Mouse (Mus musculus): ENCODE results near the gene Dmc1. TPM values are rescaled to one million over a fixed set of nuclear protein-coding genes. Genes with fewer than 3 reads are reported as not detected.

Dmc1 gene
- polyA plus RNA-seq, 1 experiment from 2014 or later: 1.7 TPM

DNA sequence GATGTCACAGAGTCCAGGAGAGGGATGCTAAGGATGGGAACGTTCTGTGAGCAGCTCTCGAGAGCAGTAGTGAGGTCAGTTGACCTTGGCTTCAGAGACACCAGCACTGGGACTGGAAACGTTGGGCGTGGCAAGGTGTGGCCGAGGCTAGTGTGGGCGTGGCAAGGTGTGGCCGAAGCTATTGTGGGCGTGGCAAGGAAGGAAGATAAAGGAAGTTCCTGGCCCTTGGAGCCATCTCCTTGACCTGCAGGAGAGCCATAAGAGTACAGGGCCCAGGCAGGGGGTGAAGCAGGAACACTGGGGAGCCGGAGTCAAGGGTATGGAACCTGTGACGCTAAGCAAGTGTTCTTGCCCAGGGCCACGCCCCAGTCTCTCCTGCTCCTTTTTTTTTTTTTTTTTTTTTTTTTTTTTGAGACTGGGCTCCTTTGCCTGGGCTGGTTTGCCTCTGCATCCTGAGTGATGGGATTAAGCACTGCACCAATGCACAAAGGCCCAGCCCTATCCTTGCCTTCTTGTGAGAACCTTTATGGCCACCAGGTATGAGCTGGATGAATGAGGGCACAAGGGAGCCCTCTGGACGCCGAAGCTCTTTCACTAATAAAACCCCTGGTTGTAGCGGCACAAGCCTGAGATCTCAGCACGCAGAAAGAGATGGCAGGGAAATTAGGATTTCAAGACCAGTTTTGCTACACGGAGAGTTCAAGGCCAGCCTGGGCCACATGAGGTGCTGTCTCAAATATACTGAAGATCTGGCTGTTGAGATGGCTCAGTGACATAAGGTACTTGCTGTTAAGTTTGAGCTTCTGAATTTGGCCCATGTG is 85.3 kb downstream of the Dmc1 start:
- Histone ChIP-seq H3K4me2 (replicated peaks; ENCODE audit: low read depth) (no peak overlapping the region), H3K27ac (ENCODE audit: low read depth, low read length) (no peak overlapping the region), H3K9ac (ENCODE audit: low read depth, low read length) (no peak overlapping the region), H3K4me1 (replicated peaks; ENCODE audit: control insufficient read depth, insufficient read depth, low read length) (peaks cover 3% of the 10 kb centered on the region; the same call in 1 of the 2 replicates), H3K27me3 (replicated peaks; ENCODE audit: control insufficient read depth, insufficient read depth, low read length) (peaks cover 14% of the 10 kb centered on the region; the same call in 1 of the 2 replicates), H3K4me3 (ENCODE audit: low read depth, low read length) (no peak overlapping the region), H3K9me3 (ENCODE audit: control insufficient read depth) (no peaks in the 10 kb centered on the region), H3K36me3 (ENCODE audit: control insufficient read depth, insufficient read depth) (peaks cover 14% of the 10 kb centered on the region; the same call in 1 of the 2 replicates)
- ATAC-seq: no peak
- WGBS: 43% methylated on average over 16 of the region's 16 CpGs
- no peak for TF ChIP-seq CTCF (IDR thresholded peaks at IDR 0.05; ENCODE audit: low read depth)

DNA sequence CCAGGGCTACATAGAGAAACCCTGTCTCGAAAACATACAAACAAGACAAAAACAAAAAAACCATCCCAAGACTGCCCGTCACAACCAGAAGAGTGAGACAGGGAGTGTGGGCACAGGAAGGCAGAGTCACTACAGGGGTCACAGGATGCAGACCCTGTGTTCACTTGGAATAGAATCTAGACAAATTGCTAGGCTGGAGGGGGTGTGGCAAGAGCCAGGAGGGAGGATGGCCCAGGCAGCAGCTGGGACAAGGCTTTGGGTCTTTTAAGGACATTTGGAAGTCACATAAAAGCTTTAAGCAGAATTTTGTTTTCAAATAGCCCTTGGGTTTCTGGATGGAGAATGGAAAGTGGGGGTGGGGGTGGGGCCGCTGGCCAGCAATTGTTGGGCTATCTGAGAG is 86.3 kb downstream of the Dmc1 start:
- H3K36me3 ChIP-seq (ENCODE audit: control insufficient read depth, insufficient read depth): peaks cover 9% of the 10 kb centered on the region; the same call in 1 of the 2 replicates
- peaks cover 3% of the 10 kb centered on the region; the same call in 1 of the 2 replicates for H3K4me1 ChIP-seq (replicated peaks; ENCODE audit: control insufficient read depth, insufficient read depth, low read length)
- no peak overlapping the region for H3K27ac ChIP-seq (ENCODE audit: low read depth, low read length)
- no peak for TF ChIP-seq CTCF (IDR thresholded peaks at IDR 0.05; ENCODE audit: low read depth)
- H3K4me2 ChIP-seq (replicated peaks; ENCODE audit: low read depth): no peak overlapping the region
- no peak for ATAC-seq
- WGBS: 82% methylated on average over 3 of the region's 3 CpGs
- no peak overlapping the region for H3K9ac ChIP-seq (ENCODE audit: low read depth, low read length)
- peaks cover 24% of the 10 kb centered on the region; the same call in 1 of the 2 replicates for H3K27me3 ChIP-seq (replicated peaks; ENCODE audit: control insufficient read depth, insufficient read depth, low read length)
- H3K4me3 ChIP-seq (ENCODE audit: low read depth, low read length): no peak overlapping the region
- H3K9me3 ChIP-seq (ENCODE audit: control insufficient read depth): no peaks in the 10 kb centered on the region

DNA sequence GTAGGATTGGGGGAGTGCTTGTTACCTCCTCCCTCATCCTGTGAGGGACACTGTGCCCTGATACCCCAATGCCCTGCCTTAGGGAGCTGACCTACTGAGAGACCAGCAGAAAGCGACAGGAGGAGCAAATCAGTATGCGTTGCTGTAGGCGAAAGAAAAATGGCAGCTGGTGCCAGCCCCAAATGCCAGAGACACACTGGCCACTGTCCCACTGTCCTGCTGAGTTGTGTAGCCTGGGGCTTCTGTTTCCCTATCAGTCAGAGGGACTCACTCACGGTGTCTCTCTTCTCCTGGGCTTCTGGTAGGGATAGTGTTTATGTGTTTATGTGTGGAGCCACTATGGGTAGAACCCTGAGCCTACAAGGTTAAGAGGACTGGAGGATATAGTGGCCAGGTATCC is 87.2 kb downstream of the Dmc1 start:
- peak overlapping the region; percentile 86 for H3K4me2 ChIP-seq (replicated peaks; ENCODE audit: low read depth)
- 88% methylated on average over 4 of the region's 4 CpGs for WGBS
- peaks cover 30% of the 10 kb centered on the region; the same call in 1 of the 2 replicates for H3K27me3 ChIP-seq (replicated peaks; ENCODE audit: control insufficient read depth, insufficient read depth, low read length)
- peak overlapping the region; percentile 62; the same call in 1 of the 2 replicates for H3K4me3 ChIP-seq (ENCODE audit: low read depth, low read length)
- H3K27ac ChIP-seq (ENCODE audit: low read depth, low read length): no peak overlapping the region
- no peak overlapping the region for H3K9ac ChIP-seq (ENCODE audit: low read depth, low read length)
- peaks cover 3% of the 10 kb centered on the region; the same call in 1 of the 2 replicates for H3K4me1 ChIP-seq (replicated peaks; ENCODE audit: control insufficient read depth, insufficient read depth, low read length)
- TF ChIP-seq CTCF (IDR thresholded peaks at IDR 0.05; ENCODE audit: low read depth): no peak
- H3K36me3 ChIP-seq (ENCODE audit: control insufficient read depth, insufficient read depth): peaks cover 1% of the 10 kb centered on the region; the same call in 1 of the 2 replicates
- ATAC-seq: no peak
- no peaks in the 10 kb centered on the region for H3K9me3 ChIP-seq (ENCODE audit: control insufficient read depth)

DNA sequence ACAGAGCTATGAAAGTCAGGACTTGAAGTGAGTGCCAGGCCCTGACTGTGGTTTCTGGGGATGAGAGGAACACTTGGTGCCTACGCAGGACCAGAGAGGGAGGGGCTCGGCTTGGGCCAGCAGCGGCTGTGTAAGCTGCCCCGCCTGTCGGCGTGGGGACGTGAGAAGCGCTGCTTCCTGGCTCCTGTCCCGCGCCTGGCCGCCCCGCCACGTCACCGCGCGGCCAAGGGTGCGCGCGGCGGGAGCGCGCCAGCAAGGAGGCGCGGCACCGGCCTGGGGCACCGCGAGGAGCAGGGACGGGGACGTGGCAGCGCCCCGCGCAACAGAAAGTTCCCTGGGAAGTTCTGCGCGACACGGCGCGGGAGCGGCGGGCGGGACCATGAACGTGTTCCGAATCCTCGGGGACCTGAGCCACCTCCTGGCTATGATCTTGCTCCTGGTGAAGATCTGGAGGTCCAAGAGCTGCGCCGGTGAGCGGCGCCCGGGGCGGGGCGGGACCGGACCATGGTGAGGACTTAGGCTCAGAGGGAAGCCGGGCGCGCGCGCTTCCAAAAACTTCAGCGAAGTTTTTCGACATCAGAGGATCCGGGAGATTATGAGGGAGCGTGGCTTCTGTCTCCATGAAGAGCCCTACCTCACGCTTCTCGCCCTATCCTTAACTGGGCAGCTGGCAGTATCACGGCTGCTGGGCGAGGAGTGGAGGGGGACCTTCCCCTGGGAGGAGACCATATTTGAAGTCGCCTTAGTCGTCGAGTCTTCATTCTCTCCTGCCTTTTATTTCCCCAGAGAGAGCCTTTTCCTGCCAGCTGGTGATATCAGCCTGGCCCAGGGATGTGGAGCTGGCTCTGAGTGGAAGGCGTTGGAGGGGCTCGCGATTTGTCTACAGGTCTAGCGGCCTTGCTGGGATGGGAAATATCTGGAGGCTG is 88.5 kb downstream of the Dmc1 start, which contains the start of gene Kdelr3:
Gene Kdelr3 (plus strand): TSS at position 241 of the 926 bp plus-strand sequence.
- 1% methylated on average over 71 of the region's 71 CpGs for WGBS
- H3K9me3 ChIP-seq (ENCODE audit: control insufficient read depth): no peaks in the 10 kb centered on the region
- H3K4me3 ChIP-seq (ENCODE audit: low read depth, low read length): peak within 1 kb of the TSS; percentile 62
- H3K4me1 ChIP-seq (replicated peaks; ENCODE audit: control insufficient read depth, insufficient read depth, low read length): peaks cover 3% of the 10 kb centered on the region; the same call in 1 of the 2 replicates
- no peaks in the 10 kb centered on the region for H3K36me3 ChIP-seq (ENCODE audit: control insufficient read depth, insufficient read depth)
- peak; percentile 80 for ATAC-seq
- H3K27me3 ChIP-seq (replicated peaks; ENCODE audit: control insufficient read depth, insufficient read depth, low read length): peaks cover 42% of the 10 kb centered on the region
- H3K9ac ChIP-seq (ENCODE audit: low read depth, low read length): peak within 1 kb of the TSS; percentile 74
- H3K27ac ChIP-seq (ENCODE audit: low read depth, low read length): peak within 1 kb of the TSS; percentile 46
- peak within 1 kb of the TSS; percentile 86 for H3K4me2 ChIP-seq (replicated peaks; ENCODE audit: low read depth)
- TF ChIP-seq CTCF (IDR thresholded peaks at IDR 0.05; ENCODE audit: low read depth): peak; percentile 39

DNA sequence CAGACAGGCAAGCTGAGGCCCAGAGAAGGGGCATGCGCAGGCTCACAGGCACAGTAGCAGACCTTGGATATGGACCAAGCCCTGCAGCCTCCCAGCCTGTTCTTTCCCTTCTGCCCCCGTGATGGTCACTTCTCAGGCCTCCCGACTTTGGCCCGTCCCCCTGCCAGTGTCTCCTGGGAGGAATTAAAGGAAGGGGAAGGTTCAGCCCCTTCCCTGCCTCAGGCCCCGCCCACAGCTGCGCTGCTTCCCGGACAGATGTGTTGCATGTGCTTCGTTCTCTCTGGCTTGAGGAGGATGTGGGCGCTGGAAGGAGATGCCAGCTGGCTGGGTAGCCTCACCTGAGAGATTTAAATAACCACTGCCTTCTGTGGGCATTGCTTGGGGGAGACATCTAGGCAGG is 91.0 kb downstream of the Dmc1 start:
- no peaks in the 10 kb centered on the region for H3K9me3 ChIP-seq (ENCODE audit: control insufficient read depth)
- WGBS: 14% methylated on average over 9 of the region's 9 CpGs
- H3K9ac ChIP-seq (ENCODE audit: low read depth, low read length): no peak overlapping the region
- H3K4me2 ChIP-seq (replicated peaks; ENCODE audit: low read depth): no peak overlapping the region
- peaks cover 60% of the 10 kb centered on the region for H3K27me3 ChIP-seq (replicated peaks; ENCODE audit: control insufficient read depth, insufficient read depth, low read length)
- H3K4me1 ChIP-seq (replicated peaks; ENCODE audit: control insufficient read depth, insufficient read depth, low read length): peaks cover 3% of the 10 kb centered on the region; the same call in 1 of the 2 replicates
- ATAC-seq: no peak
- no peak overlapping the region for H3K27ac ChIP-seq (ENCODE audit: low read depth, low read length)
- TF ChIP-seq CTCF (IDR thresholded peaks at IDR 0.05; ENCODE audit: low read depth): no peak
- H3K4me3 ChIP-seq (ENCODE audit: low read depth, low read length): no peak overlapping the region
- H3K36me3 ChIP-seq (ENCODE audit: control insufficient read depth, insufficient read depth): no peaks in the 10 kb centered on the region

Data from intestine, postnatal 0 days (tissue).